Mouse (Mus musculus): Measurements from ENCODE around the gene Xrcc6.

Gene Xrcc6

GRCm38 (mm10) chr15:82016830-82017229 lies 29.2 kb downstream of the Xrcc6 start:
- in situ Hi-C loops (cut with MboI, MseI), result no loop called here

GRCm38 (mm10) chr15:82017461-82017860 lies 29.8 kb downstream of the Xrcc6 start:
- in situ Hi-C loops (cut with MboI, MseI), result no loop called here

- in situ Hi-C loops (cut with MboI, MseI), result no loop called here
Observed at GRCm38 (mm10) chr15:82019288-82019687, 31.7 kb downstream of the Xrcc6 start.

DNA sequence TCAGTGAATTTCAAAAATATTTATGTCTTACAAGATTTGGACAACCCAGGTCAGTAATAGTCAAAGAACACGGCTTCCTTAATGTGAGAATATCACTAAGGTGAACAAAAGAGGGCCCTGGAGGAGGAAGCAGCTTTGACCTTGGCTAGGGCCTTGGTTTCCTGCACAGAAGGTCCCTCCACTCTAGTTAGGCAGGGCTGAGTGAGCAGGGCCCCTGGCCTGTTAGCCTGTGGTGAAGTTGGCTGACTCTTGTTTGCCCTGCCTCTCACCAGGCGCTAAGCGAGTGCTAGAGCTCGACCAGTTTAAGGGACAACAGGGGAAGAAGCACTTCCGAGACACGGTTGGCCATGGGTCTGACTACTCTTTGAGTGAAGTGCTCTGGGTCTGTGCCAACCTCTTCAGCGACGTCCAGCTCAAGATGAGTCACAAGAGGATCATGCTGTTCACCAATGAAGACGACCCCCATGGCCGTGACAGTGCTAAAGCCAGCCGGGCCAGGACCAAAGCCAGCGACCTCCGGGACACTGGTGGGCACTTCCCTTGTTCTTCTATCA lies 35.0 kb downstream of the Xrcc6 start:
- in situ Hi-C loops (cut with MboI, MseI), result no loop called here

DNA sequence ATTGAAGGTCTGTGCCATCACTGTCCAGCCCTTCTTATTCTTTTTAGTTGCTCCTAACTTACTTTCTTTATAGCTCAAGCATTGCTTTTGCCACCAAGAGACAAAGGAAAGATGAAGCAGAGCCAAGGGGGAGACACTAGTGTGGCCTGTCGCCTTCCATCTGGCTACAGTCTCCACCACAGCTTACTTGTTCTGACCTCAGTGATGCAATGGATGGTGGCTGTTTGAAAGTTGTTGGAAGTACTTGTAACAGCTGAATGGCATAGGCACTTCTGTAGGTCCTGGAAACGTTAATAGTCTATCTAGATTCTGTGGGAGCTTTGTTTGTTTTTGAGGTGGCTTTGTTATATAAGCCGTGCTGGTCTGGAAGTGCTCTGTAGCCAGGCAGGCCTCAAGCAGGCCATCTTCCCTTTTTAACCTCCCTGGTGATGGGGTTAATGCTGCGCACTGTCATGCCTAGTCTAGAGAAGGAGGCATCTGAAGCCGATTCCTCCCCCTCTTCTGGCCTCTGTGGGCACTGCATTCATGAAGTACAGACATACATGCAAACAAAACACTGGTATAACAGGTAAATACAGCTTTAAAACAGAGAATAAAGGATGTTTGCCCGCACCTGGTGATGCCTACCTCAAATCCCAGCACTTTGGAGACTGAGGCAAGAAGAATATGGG lies 36.5 kb downstream of the Xrcc6 start:
- in situ Hi-C loops (cut with MboI, MseI), result no loop called here

DNA sequence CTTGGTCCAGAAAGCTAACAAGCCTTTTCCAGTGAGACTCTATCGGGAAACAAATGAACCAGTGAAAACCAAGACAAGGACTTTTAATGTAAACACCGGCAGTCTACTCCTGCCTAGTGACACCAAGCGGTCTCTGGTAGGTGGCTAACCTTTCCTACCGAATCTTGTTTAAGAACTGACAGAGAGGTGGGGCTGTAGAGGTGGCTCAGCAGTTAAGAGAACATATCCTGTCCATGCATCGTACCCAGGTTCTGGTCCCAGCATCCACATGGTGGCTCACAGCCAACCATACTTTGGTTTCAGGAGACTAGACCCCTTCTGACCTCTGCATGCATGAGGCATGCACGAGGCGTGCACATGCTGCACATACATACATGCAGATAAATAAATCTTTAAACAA lies 39.6 kb downstream of the Xrcc6 start:
- in situ Hi-C loops (cut with MboI, MseI), result loop anchor here (5.0 kb wide), 1 partner anchor 65 kb away; the partner anchor contains the start of gene Pmm1

DNA sequence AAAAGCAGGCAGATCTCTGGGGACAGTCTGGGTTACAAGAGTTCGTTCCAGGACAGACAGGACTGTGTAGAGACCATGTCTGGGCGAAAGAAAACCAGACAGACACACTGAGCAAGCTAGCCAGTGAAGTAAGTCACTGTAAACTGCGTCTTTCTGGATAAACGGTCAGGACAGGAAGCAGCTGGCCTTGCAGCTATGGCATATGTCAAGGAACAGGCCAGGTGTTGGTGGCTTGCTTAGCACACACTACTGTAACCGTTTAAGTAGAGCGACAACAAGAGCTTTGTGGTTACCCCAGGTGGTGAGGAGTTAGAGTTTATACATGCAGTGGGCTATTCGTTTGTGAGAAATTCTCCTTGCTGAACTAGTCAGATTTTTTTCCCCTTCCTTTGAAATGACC lies 40.1 kb downstream of the Xrcc6 start:
- in situ Hi-C loops (cut with MboI, MseI), result loop anchor here (5.0 kb wide), 1 partner anchor 65 kb away; the partner anchor contains the start of gene Pmm1

- in situ Hi-C loops (cut with MboI, MseI), result no loop called here
Observed at GRCm38 (mm10) chr15:82032386-82032785, 44.8 kb downstream of the Xrcc6 start.

DNA sequence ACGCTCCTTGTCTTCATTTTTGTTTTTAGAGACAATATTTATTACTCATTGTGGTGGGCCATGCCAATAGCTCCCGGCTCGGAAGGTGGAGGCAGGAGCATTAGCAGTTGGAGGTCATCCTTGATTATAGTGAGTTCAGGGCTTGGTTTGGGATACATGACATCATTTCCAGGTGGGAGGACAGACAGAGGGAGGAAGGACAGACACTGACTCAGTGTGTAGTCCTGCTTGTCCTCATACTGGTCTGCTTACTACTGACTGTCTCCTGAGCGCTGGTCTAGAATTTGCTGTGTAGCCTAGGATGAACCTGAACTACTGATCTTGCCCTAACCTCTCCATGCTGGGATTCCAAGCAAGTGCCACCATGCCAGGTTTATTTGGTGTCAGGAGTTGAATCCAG lies 46.1 kb downstream of the Xrcc6 start, which contains the start of gene Desi1:
Desi1 (minus strand) TSS at position 101 of the 400 bp plus-strand sequence.
- in situ Hi-C loops (cut with MboI, MseI), result no loop called here

- in situ Hi-C loops (cut with MboI, MseI), result no loop called here
Observed at GRCm38 (mm10) chr15:82035904-82036689, 48.5 kb downstream of the Xrcc6 start.

GRCm38 (mm10) chr15:82040650-82041049 lies 53.0 kb downstream of the Xrcc6 start:
- in situ Hi-C loops (cut with MboI, MseI), result no loop called here

DNA sequence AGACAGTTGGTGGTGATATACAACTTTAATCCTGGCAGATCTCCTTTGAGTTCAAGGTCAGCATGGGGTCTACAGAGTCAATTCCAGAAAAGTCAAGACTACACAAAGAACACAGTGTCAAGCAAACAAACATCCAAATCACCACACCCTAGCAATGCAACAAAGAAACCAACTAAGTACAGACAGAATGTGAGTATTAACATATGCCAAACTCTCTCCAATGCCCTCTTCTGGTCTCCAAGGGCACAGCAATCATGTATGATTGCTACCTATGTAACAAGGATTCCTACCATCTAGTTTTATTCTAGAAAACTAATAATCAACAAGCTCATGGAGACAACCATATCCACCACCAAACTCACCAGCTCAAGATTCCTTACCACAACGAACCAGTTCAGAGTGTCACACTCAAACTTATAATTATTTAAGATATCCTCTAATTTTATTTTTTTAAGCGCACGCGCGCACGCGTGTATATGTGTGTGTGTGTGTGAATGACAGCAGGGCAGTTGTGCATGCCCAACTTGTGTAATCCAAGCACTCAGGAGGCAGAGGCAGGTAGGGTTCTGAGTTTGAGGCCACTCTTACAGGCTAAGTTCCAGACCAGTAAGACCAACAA lies 56.6 kb downstream of the Xrcc6 start:
- in situ Hi-C loops (cut with MboI, MseI), result no loop called here

DNA sequence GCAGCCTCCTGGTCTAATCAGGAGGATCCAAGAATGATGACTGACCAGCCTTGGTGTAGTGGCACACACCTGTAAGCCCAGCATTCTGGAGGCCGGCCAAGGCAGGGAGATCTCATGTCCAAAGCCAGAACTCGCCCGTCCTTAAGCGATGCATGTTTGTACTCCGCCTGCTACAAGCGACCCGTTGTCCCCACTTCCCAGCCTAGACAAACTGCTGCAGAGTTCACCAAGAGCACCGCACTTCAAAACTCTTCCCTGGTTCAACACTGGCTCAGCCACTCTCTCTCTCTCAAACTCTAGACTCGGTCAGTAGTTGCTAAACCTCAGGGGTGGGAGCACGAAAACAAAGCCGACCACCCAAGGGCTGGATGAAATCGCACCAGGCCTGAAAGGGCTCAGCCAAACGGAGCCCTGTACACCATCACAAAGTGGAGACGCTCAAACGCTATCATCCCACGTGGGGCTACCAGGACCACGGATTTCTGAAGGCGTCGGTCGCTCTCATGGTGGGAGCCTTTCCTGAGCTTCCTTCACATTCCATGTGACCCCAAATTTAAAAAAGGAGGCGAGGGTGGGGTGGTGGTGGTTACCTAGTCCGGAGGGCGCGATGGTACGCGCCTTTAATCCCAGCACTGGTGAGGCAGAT lies 58.7 kb downstream of the Xrcc6 start:
- in situ Hi-C loops (cut with MboI, MseI), result no loop called here

DNA sequence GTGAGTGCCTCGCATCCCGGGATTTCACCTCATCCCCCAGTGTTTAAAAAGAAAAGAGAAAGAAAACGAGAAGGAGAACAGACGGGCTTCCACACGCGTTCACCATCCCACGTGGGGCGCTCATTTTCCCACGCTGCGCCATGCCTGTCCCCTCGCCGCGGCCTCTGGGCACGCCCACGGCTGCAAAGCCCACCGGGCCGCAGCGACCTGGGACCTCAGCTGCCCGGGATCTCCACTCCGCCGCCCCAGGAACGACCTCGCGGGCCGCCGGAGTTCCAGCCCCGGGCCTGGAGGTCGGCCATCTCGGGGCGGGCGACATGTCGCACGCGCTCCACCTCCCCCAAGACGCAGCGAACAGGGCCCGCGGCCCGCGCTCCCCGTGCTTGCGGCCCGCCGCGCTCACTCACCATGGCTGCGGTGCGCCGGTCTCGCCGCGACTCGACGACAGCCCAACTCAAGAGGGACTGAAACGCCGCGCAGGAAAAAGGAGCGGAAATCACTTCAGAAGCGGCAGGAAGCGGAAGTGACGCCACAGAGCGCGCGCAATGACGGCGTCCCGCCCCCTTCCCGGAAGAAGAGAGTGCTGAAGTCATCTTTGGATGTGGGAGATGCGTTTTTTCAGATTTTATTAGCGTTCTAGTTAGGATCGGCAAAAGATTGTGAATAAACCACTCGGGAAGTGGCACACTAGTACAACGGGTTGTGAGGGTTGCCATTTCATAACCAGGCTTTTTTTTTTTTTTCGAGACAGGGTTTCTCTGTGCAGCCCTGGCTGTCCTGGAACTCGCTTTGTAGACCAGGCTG lies 59.6 kb downstream of the Xrcc6 start, which contains the start of gene Snu13:
Snu13 (minus strand) TSS at position 519 of the 804 bp plus-strand sequence.
- in situ Hi-C loops (cut with MboI, MseI), result no loop called here

GRCm38 (mm10) chr15:82052544-82052943 lies 64.9 kb downstream of the Xrcc6 start:
- in situ Hi-C loops (cut with MboI, MseI), result no loop called here

- in situ Hi-C loops (cut with MboI, MseI), result no loop called here
Observed at GRCm38 (mm10) chr15:82058719-82059201, 71.1 kb downstream of the Xrcc6 start, which contains the start of gene 4930407I10Rik. Gene 4930407I10Rik (plus strand): TSS chr15:82059151.

GRCm38 (mm10) chr15:82063909-82064308 lies 76.3 kb downstream of the Xrcc6 start:
- in situ Hi-C loops (cut with MboI, MseI), result loop anchor here (10.0 kb wide), 1 partner anchor 171 kb away; no protein-coding TSS in a partner anchor

GRCm38 (mm10) chr15:82065511-82065910 lies 77.9 kb downstream of the Xrcc6 start:
- in situ Hi-C loops (cut with MboI, MseI), result loop anchor here (10.0 kb wide), 1 partner anchor 169 kb away; no protein-coding TSS in a partner anchor

GRCm38 (mm10) chr15:82069898-82070297 lies 82.3 kb downstream of the Xrcc6 start, which contains the start of gene Mei1:
Gene Mei1 (plus strand): TSS chr15:82069996.
- in situ Hi-C loops (cut with MboI, MseI), result loop anchor here (10.0 kb wide), 1 partner anchor 165 kb away; no protein-coding TSS in a partner anchor

Data from T-helper 1 cell (primary cell).